Mouse (Mus musculus) neural tube, embryonic 13.5 days (tissue): ENCODE results near the gene Foxred1. TPM values are rescaled to one million over a fixed set of nuclear protein-coding genes. Genes with fewer than 3 reads are reported as not detected.

Source experiments
- ATAC-seq: fragments of 200-750 bp; cut with Nextera tagmentation; 2 replicates; pipeline ENCODE4 v1.8.0; 2017; ENCODE audit warnings: low read depth, mild to moderate bottlenecking, moderate TSS enrichment, moderate library complexity
- H3K27ac ChIP-seq: fragments of 300-500 bp; sonication (generic); replicated peaks from 2 replicates; pipeline ENCODE4 v1.5.1; 2015; ENCODE audit warnings: moderate library complexity, mild to moderate bottlenecking, inconsistent platforms
- H3K27me3 ChIP-seq: fragments of 300-500 bp; sonication (generic); 2 replicates; pipeline ENCODE4 v1.6.1; 2015; ENCODE audit warnings: mild to moderate bottlenecking, inconsistent platforms
- H3K36me3 ChIP-seq: fragments of 300-500 bp; sonication (generic); 2 replicates; pipeline ENCODE4 v1.6.1; 2015; ENCODE audit warnings: mild to moderate bottlenecking, inconsistent platforms
- H3K4me1 ChIP-seq: fragments of 300-500 bp; sonication (generic); replicated peaks from 2 replicates; pipeline ENCODE4 v1.6.1; 2015; ENCODE audit warnings: inconsistent platforms
- H3K4me2 ChIP-seq: fragments of 300-500 bp; sonication (generic); 2 replicates; pipeline ENCODE4 v1.6.1; 2015; ENCODE audit warnings: inconsistent platforms, mild to moderate bottlenecking, moderate library complexity
- H3K4me3 ChIP-seq: fragments of 300-500 bp; sonication (generic); 2 replicates; pipeline ENCODE4 v1.5.1; 2015; ENCODE audit warnings: mild to moderate bottlenecking, inconsistent platforms
- H3K9ac ChIP-seq: fragments of 300-500 bp; sonication (generic); 2 replicates; pipeline ENCODE4 v1.6.1; 2015; ENCODE audit warnings: moderate library complexity, mild to moderate bottlenecking, inconsistent platforms
- H3K9me3 ChIP-seq: fragments of 300-500 bp; sonication (generic); 2 replicates; pipeline ENCODE4 v1.6.1; 2016; ENCODE audit warnings: inconsistent platforms
- WGBS: fragments of 180-500 bp; shearing (Covaris S2); methylation state at CpG from one replicate; pipeline ENCODE4 v1.1.7; 2015; 5-methylcytosine and 5-hydroxymethylcytosine counted together
- polyA plus RNA-seq: library from polyadenylated mRNA; unstranded; fragments of >200 nt; fragmentation: Nextera tagmentation; extraction: Ambion mirVana; gene quantifications from 2 replicates; pipeline ENCODE4 v1.2.1, GENCODE M21; 2015

Foxred1 gene
- 41.4 and 43.1 TPM in 2 replicates for polyA plus RNA-seq

- H3K4me1 ChIP-seq: peaks cover 24% of the 10 kb centered on the region
- H3K27ac ChIP-seq: peak within 1 kb of the TSS; percentile 95
- H3K9me3 ChIP-seq: no peaks in the 10 kb centered on the region
- no peaks in the 10 kb centered on the region for H3K27me3 ChIP-seq
- H3K9ac ChIP-seq: peak within 1 kb of the TSS; percentile 89
- WGBS: under 1% methylated on average over 72 of the region's 72 CpGs
- peaks cover 64% of the 10 kb centered on the region for H3K36me3 ChIP-seq
- ATAC-seq: peak; percentile 100
- H3K4me2 ChIP-seq: peak within 1 kb of the TSS; percentile 84
- peak within 1 kb of the TSS; percentile 79 for H3K4me3 ChIP-seq
Observed at GRCm38 (mm10) chr9:35210542-35211474, at the start of gene Foxred1. Gene Foxred1, minus strand, starts transcription at chr9:35211055.

DNA sequence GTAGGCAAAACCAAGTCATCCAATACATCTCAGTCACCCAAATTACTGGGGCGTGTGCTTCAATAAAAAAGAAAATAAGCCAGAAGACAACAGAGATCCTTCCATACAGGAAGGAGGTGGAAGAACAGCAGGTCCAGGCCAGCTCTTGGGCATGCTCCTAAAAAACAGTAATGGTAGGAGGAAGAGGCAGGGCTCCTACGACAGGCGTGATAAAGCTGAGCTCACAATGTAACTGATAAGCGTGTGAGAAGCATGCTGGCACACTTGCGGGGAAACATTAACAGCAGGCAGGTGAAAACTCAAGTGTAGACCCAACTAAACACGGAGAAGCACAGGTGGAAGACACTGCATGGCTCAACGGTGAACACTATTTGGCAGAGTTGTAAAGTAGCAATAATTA, 46.5 kb upstream of the Foxred1 start:
- WGBS: 96% methylated on average over 7 of the region's 7 CpGs
- no peak overlapping the region for H3K27ac ChIP-seq
- H3K27me3 ChIP-seq: no peaks in the 10 kb centered on the region
- peaks cover 16% of the 10 kb centered on the region; the same call in 1 of the 2 replicates for H3K36me3 ChIP-seq
- ATAC-seq: no peak
- H3K4me3 ChIP-seq: no peak overlapping the region
- H3K9ac ChIP-seq: no peak overlapping the region
- H3K4me1 ChIP-seq: no peaks in the 10 kb centered on the region
- no peaks in the 10 kb centered on the region for H3K9me3 ChIP-seq
- no peak overlapping the region for H3K4me2 ChIP-seq

DNA sequence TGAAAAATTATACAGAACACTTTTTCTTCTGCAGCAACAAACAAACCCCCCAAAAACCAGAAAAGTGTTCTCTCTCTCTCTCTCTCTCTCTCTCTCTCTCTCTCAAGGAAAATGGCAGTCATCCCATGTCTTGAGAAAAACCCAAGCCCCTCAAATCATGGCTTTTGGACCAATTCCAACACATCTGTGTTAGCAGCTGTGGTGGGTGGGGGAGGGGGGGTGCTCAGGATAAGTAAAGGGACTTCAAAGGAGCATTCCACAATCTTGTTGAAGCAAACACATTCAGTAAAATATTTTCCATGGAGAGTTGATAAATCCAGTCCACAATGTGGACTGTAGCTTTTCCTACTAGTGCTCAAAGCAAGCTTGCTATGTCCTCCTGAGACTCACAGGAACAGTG, 38.6 kb upstream of the Foxred1 start:
- Histone ChIP-seq H3K4me1 (peaks cover 19% of the 10 kb centered on the region), H3K4me3 (no peak overlapping the region), H3K4me2 (no peak overlapping the region), H3K9me3 (no peaks in the 10 kb centered on the region), H3K27ac (no peak overlapping the region), H3K36me3 (peaks cover 6% of the 10 kb centered on the region; the same call in 1 of the 2 replicates), H3K27me3 (no peaks in the 10 kb centered on the region), H3K9ac (no peak overlapping the region)
- no peak for ATAC-seq

DNA sequence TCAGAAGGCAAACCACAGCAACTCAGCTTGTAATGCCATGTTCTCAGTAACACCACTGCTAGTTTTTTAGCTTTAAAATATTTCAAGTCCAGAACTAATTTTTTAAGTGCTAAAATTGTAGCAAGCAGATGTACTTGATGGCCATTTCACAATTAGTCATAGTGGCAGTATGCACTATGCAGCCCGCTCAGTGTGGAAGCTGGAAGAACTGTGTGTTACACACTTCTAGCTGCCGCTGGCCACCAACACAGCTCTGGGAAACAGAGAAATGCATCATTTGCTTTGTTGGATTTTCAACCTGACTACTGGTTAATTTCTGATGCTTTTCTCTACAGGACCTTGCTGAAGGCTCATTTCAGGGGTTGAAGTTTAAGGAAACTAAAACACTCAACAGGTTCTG, 36.5 kb upstream of the Foxred1 start:
- 88% methylated on average over 2 of the region's 2 CpGs for WGBS
- Histone ChIP-seq H3K4me3 (no peak overlapping the region), H3K9me3 (no peaks in the 10 kb centered on the region), H3K9ac (no peak overlapping the region), H3K36me3 (0 out of 2 replicates have a peak, but pooled peaks cover 3% of the 10 kb centered on the region), H3K27ac (no peak overlapping the region), H3K4me2 (no peak overlapping the region), H3K27me3 (no peaks in the 10 kb centered on the region), H3K4me1 (peaks cover 19% of the 10 kb centered on the region)
- ATAC-seq: no peak

DNA sequence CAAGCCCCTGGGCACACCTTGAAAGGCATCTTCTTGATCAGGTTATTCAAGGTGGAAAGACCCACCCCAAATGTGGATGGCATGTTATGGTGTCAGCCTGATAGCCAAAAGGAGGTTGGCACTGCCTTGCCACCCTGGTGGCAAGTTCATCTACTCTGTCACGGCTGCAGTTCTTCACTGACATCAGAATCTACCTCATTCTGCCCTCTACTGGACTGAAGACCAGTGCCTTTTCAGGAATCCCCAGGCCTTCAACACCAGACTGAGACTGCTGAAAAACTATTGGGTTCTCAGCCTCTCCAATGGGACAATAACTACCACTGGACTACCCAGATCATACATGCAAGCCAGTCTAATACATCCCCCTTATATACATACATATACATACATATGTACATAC, 28.9 kb upstream of the Foxred1 start:
- Histone ChIP-seq H3K27me3 (no peaks in the 10 kb centered on the region), H3K9ac (no peak overlapping the region), H3K36me3 (peaks cover 7% of the 10 kb centered on the region), H3K4me1 (0 out of 2 replicates have a peak, but pooled peaks cover 7% of the 10 kb centered on the region), H3K4me2 (no peak overlapping the region), H3K27ac (no peak overlapping the region), H3K9me3 (no peaks in the 10 kb centered on the region), H3K4me3 (no peak overlapping the region)
- 76% methylated on average over 1 of the region's 1 CpGs for WGBS
- no peak for ATAC-seq

- H3K9ac ChIP-seq: no peak overlapping the region
- 86% methylated on average over 6 of the region's 6 CpGs for WGBS
- no peak overlapping the region for H3K27ac ChIP-seq
- peaks cover 14% of the 10 kb centered on the region for H3K36me3 ChIP-seq
- H3K27me3 ChIP-seq: no peaks in the 10 kb centered on the region
- H3K4me3 ChIP-seq: no peak overlapping the region
- ATAC-seq: no peak
- H3K9me3 ChIP-seq: no peaks in the 10 kb centered on the region
- 0 out of 2 replicates have a peak, but pooled peaks cover 4% of the 10 kb centered on the region for H3K4me1 ChIP-seq
- H3K4me2 ChIP-seq: no peak overlapping the region
Observed at GRCm38 (mm10) chr9:35238915-35239571, 28.2 kb upstream of the Foxred1 start.

- H3K4me3 ChIP-seq: no peak overlapping the region
- no peaks in the 10 kb centered on the region for H3K27me3 ChIP-seq
- peaks cover 19% of the 10 kb centered on the region for H3K36me3 ChIP-seq
- 0 out of 2 replicates have a peak, but pooled peaks cover 4% of the 10 kb centered on the region for H3K4me1 ChIP-seq
- no peak for ATAC-seq
- H3K9ac ChIP-seq: no peak overlapping the region
- WGBS: 100% methylated on average over 1 of the region's 1 CpGs
- no peak overlapping the region for H3K27ac ChIP-seq
- H3K4me2 ChIP-seq: no peak overlapping the region
- no peaks in the 10 kb centered on the region for H3K9me3 ChIP-seq
Observed at GRCm38 (mm10) chr9:35238371-35238770, 27.5 kb upstream of the Foxred1 start.

DNA sequence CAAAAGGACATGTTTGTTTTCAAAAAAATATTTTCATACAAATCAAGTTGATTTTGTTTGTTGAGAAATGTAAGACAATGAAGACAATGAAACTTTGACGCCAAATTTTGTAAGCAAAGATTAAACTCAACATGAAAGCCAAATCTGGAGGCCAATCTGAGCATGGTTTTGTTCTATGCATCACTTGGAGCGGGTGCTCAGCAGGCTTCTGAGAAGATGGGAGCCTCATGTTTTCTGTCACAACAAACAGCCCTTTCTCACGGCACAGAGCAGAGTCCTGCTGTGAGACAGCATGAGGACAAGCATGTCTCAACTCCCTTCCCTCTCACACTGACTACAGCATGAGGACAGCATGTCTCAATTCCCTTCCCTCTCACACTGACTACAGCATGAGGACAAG, 25.1 kb upstream of the Foxred1 start:
- H3K9ac ChIP-seq: no peak overlapping the region
- H3K4me3 ChIP-seq: no peak overlapping the region
- 54% methylated on average over 3 of the region's 3 CpGs for WGBS
- H3K9me3 ChIP-seq: no peaks in the 10 kb centered on the region
- 0 out of 2 replicates have a peak, but pooled peaks cover 4% of the 10 kb centered on the region for H3K4me1 ChIP-seq
- no peaks in the 10 kb centered on the region for H3K27me3 ChIP-seq
- H3K27ac ChIP-seq: no peak overlapping the region
- H3K36me3 ChIP-seq: peaks cover 41% of the 10 kb centered on the region
- ATAC-seq: no peak
- H3K4me2 ChIP-seq: no peak overlapping the region

DNA sequence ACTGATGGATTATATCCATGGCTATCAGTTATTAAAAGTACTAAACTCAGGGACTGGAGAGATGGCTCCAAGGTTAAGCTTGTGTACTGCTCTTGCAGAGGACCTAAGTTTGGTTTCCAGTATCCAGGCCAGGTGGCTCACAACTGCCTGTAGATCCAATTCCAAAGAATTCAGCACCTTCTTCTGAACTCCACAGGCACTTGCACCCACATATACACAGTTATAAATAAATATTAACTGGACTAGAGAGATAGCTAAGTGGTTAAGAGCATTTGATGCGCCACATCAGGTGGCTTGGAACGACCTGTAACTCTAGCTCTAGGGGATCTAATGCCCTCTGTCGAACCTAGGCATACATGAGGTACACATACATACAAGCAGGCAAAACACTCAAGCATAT, 17.8 kb upstream of the Foxred1 start:
- H3K9ac ChIP-seq: no peak overlapping the region
- H3K4me2 ChIP-seq: no peak overlapping the region
- H3K36me3 ChIP-seq: peaks cover 49% of the 10 kb centered on the region
- no peak overlapping the region for H3K27ac ChIP-seq
- no peak for ATAC-seq
- H3K27me3 ChIP-seq: no peaks in the 10 kb centered on the region
- no peak overlapping the region for H3K4me3 ChIP-seq
- no peaks in the 10 kb centered on the region for H3K9me3 ChIP-seq
- H3K4me1 ChIP-seq: no peaks in the 10 kb centered on the region
- WGBS: 93% methylated on average over 3 of the region's 3 CpGs

GRCm38 (mm10) chr9:35223466-35223865, 12.6 kb upstream of the Foxred1 start:
- Histone ChIP-seq H3K27me3 (no peaks in the 10 kb centered on the region), H3K9me3 (no peaks in the 10 kb centered on the region), H3K4me1 (no peaks in the 10 kb centered on the region), H3K27ac (no peak overlapping the region), H3K4me3 (no peak overlapping the region), H3K36me3 (peaks cover 67% of the 10 kb centered on the region), H3K9ac (no peak overlapping the region), H3K4me2 (no peak overlapping the region)
- no peak for ATAC-seq
- WGBS: 95% methylated on average over 3 of the region's 3 CpGs

DNA sequence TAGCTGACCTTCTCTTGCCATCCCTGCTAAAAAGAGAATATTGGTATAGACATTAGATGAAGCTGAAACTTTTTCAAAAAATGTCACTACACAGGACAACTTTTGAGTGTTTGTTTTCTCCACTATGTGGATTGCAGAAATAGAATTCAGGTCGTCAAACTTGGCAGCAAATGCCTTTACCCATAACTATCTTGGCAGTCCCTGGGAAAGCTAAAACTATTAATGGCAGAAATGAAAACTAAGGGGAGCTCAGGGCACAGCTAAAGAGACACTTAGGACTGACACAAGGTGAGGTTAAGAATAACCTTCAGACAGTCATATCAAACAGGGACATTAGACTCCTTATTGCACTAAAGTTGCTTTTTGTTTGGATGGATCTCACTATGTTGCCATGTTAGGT, 7.1 kb upstream of the Foxred1 start:
- Histone ChIP-seq H3K27me3 (no peaks in the 10 kb centered on the region), H3K4me1 (no peaks in the 10 kb centered on the region), H3K9ac (no peak overlapping the region), H3K4me3 (no peak overlapping the region), H3K9me3 (no peaks in the 10 kb centered on the region), H3K36me3 (peaks cover 91% of the 10 kb centered on the region), H3K4me2 (no peak overlapping the region), H3K27ac (no peak overlapping the region)
- ATAC-seq: no peak
- WGBS: 83% methylated on average over 1 of the region's 1 CpGs
